Mouse (Mus musculus) mature B cell (primary cell): ENCODE data around the gene Gm17660.

Experiments used
- in situ Hi-C: fragments of 300-500 bp; cut with MboI; formaldehyde crosslinking; loops from 2 replicates; pipeline ENCODE4 v1.14.3; 2019

The Gm17660 gene

DNA sequence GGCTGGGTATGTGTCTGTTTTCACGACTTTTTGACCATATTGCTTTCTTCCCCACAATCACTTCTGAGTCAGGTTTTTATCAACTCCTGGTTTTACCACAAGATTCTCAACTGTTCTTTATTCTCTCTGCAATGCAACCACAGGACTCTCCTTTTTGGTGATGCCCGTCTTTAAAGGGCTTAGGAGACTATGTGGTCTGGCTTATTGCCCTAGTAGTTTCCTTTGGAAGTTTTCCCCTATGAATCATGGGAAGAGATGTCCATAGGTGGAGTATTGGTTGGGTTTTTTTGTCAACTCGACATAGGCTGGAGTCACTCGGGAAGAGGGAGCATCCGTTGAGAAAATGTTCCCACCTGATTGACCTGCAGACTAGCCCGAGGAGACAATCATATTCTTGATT is 3.3 kb upstream of the Gm17660 start:
- in situ Hi-C loops, result no loop called here

DNA sequence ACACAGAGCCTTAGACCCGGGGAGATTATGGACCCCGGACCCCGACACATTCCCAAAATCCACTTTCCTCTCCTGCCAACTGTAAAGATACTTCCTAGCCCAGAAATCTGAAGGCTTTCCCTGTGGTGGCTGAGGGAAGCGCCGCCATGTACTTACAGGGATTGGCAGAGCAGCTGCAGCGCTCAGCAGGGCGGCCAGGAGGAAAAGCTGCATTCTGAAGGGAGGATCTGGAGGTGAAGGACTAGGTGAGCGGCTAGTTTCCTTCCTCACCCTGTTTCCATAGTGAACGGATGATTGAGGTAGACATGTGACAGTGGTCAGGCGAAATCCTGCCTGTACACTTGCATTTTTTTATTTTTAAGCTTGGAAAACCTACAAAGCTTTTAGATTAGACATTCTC is 1.0 kb downstream of the Gm17660 start:
- in situ Hi-C loops, result no loop called here

DNA sequence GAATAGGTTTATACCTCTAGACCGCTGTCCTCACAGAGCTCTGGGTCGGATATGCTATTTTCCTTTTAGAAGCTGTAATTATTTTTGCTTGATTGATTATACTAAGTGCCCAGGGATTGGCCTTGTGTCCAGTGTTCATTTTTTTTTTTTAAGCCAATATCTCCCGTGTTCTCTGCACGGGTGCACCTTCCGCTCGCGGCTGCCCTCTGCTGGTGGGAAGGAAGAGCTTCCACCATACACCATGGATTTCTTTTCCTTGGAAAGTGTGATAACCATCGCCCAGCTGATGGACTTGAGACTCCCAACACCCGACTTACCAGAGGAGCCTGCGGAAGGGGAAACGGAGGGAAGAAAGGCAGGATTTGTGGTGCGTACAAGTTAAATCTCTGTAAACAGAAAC is 3.0 kb downstream of the Gm17660 start:
- in situ Hi-C loops, result no loop called here

DNA sequence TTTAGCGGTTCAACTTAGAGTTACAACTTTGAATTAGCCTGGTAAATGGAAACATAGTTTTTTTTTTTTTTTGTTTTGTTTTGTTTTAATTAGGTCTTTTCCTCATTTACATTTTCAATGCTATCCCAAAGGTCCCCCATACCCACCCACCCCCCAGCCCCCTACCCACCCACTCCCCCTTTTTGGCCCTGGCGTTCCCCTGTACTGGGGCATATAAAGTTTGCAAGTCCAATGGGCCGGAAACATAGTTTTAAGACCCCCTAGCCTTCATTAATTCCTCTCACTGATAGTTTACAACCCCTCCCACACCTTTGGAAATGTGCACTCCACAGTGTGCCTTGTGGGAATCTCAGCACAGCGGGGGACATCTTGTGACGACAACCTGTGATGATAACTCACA is 3.8 kb downstream of the Gm17660 start:
- in situ Hi-C loops, result no loop called here

DNA sequence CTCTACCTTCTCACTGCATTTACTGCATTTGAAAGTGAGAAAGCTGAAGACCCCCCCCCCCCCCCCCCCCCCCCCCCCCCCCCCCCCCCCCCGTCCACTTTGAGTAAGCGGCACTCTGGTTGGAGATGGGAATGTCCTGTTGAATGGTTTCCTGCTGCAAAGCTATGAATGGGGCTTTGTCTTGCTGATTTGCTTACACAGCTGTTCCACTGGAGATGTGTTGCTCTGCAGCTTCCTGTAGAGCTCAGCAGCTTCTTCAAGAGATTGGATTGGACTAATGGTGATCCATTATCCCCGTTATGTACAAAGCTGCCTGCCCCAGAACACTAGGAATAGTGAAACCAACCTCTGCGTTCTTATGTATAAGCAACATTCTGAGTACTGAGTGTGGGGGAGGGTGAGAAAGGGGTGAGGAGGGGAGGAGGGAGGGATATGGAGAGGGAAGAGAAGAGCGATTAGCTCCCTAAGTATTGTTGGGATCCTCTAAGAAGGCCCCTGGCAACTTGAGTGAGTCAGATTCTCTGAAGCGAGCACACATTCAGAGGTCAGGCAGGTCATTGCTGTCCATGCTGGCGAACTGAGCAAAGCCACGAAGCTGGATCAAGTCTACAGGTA is 5.0 kb downstream of the Gm17660 start:
- in situ Hi-C loops, result no loop called here

DNA sequence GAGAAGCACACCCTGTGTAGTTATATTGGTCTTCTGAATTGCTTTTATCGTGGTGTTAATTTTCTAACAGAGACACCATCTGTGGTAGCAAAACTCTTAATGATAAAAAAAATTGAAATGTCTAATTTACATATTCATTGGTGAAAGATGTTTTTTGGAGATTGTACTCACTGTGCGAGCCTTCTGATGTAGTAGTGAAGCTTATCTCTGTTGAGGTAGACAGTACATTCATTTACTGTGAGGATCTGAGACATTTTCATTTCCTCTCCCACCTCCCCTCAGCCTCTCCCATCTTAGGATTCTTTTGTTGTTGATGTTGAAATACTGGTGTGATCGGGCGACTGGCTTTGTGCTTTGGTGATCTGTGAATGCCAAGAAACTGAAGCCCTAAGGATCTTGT is 6.4 kb downstream of the Gm17660 start:
- in situ Hi-C loops, result no loop called here

DNA sequence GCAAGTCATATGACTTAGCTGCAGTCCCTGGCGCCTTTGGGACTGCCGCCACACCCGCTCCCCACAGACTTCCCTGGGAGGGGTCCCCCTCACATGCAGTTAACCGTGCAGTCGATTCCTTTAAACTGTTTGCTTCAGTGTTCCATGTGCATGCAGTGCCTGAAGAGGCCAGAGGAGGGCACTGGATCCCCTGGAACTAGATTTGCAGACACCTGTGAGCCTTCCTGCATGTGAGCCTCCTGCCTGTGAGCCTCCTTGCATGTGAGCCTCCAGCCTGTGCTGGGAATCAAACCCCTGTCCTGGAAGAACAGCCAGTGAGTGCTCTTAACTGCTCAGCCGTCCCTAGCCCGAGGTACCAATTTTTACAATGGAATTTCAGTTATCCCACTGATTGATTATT is 8.7 kb downstream of the Gm17660 start:
- in situ Hi-C loops, result no loop called here

DNA sequence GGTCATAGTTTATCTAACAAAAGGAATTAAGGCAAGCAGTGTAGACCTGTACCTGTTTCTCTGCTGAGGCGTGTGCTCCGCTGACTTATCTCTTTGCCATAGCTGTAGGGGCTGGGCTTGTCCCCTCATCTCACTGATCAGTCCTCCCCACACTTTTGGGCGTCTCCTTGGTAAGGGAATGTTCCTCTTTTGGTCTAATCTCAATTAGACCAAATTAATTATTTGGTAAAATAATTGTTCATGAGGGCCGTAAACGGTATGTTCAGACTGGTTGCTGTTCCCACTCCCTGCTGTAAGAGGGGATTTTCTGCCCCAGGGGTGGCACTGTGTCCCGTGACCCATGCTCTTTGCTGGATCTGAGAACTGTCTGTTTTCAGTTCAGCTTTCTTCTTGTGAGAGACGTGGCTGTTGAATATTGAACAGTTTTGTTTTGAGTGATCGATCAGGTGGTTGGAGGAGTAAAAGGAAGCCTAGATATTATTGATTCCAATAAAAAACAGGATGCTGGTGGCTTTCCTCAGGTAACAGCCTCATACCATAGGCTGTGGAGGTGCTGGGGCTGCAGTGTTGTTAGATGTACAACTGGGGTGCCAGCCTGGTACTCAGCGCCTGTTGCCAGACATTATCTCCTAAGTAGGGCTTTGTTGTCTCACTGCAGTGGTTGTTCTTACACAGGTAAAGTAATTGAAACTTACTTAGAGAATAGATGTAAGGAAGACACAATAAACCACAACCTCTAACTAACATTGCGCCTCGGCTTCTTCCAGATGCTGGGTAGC is 14.4 kb downstream of the Gm17660 start:
- in situ Hi-C loops, result no loop called here

DNA sequence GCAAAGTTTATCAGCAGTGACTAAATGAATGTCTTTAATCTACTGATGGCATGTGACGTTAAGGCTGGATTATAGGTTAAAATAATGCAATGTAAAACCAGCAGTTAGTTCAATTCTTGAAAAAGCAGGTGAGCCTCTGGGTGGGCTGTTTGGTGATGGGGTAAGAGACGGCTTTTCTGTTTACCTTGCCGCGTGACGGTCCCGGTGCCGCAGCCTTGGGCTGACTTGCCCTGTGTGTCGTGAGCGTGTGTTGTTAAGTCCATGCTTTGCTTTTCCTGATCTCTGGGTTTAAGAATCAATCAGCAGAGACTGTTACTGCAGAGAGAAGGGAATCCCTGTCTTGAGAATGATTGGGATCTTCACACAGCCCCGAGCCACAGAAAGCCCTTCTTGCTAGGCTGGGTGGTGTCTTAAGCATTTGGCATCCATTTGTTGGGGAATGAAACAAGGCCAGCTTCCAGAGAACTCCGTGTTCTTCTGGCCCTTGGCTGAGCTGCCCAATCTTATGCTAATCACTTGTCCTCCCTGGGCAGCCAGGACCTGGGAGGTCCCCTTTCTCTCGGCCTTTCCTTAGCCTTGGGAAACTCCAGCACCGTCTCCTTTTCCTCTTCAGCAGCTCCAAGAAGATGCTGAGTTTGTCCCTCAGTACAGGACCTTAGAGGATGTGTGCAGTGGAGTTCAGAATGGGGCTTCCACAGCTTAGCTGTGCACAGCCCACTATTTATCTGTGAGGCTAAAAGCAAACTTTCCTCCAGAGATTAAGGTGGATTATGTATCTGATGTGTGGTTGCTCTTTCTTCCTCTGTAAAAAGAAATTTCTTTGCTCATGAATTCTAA is 15.3 kb downstream of the Gm17660 start:
- in situ Hi-C loops, result no loop called here

DNA sequence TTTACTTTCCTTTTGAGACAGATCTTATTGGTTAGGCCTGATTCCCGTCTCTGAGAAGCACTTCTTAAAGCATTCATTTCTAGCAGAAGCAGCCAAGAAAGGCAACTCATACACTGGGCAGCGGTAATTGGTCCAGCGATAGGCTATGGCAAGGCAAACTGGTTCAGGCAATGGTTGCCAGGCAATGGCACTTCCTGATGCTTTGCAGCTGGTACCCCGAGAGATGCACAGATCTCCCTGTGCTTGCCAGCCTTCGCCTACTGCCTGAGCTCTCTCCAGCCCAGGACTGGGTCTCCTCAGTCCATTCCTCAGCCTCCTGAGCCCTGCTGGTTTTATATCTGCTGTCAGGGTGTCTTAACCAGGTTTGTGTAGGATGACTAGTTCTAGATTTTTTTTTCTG is 17.0 kb downstream of the Gm17660 start:
- in situ Hi-C loops, result no loop called here

DNA sequence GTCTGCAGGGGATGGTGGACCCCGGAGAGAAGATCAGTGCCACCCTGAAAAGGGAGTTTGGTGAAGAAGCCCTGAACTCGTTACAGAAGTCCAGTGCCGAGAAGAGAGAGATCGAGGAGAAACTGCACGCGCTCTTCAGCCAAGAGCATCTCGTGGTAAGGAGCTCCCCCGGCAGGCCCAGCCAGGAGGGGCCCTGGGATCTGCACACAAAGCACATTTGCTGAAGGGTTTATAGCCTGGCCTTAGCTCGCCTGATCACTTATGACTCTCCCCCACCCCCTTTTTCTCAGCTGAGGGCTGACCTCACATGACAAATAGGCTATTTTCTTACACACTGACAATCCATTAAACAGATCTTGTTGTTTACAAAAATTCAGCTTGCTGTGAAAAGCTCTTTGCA is 17.8 kb downstream of the Gm17660 start:
- in situ Hi-C loops, result no loop called here

DNA sequence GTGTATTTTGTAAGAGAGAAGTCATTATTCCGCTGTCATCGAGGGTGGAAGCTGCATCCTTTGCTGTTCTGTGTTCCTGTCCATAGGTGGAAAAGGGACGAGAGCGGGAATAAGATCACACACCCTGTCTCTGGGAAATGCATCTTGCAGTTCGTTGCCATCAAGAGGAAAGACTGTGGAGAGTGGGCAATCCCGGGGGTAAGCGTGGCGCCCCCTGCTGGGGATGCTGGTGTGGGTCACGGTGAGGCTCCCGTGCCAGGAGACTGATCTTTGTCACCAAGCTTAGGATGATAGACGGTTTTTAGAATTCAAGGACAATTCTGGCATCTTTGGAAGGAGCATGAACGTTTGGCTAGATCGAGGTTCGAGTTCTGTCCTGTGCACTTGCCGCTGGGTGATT is 19.4 kb downstream of the Gm17660 start:
- in situ Hi-C loops, result no loop called here

DNA sequence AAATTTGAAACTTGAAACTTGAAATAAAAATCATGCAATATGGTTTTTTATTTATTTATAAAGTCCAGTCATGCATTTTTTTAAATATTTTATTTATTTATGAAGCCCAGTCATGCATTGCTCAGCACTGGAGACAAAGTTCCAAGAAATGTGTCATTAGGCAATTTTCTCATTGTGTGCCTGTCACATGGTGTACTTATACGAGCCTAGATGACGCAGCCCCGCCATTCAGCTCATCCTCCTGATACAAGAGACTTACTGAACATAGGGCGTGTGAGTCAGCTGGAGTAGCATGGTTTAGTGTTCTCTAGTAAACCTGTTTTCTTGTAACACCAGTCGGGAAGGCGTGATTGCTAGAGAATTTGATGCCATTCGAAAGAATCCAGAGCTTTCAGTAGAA is 21.1 kb downstream of the Gm17660 start:
- in situ Hi-C loops, result no loop called here

DNA sequence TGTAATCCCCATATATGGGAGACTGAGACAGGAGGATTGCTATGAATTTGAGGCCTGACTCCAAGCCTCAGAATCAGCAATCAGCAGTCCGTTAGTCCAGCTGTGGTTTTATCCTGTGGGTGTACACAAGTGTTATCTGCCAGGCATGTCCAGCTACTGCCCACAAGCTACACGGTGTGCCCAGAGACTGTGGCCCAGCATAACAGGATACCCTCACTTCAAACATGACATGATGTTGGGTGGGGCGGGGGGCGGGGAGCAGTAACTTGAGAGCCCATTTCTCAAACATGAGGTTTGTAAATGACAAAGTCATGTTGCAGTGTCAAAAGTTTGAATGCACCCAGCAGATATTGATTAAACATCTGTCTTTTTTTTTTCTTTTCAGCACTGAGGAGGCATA is 21.6 kb downstream of the Gm17660 start:
- in situ Hi-C loops, result no loop called here

DNA sequence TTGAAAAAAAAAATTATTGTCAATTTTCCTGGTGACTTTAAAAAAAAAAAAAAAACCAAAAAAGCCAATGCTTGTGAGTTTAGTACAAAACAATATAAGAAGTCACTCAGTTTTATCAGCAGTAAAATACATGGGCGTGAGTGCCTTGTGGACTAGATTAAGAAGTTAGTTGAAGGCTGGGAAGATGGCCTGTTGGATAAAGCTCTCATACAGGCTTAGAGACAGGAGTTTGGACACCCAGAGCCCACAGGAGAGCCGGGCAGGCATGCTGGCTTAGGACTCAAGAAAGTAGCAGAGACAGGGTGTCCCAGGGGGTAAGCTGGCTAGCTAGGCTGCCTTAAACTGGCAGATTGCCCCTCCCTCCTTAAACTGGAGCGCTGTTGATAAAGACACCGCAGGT is 22.5 kb downstream of the Gm17660 start:
- in situ Hi-C loops, result no loop called here

DNA sequence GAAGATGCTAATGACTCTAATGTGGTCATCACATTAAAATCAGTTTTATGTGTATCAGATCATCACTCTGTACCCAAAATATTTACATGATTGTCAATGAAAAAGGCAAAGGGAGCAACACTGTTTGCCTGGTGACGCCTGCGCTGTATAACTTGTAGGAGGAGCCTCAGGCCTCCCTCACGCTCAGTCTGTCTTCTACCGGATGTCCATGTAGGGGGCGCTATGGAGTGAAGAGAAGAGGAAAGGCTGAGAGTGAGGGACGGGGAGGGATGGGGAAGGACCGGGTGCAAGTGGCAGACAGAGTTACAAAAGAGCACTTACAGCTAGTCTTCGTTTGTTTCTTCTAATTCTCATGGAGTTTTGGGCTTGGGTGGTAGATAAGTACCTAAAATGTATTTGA is 24.5 kb downstream of the Gm17660 start:
- in situ Hi-C loops, result no loop called here

DNA sequence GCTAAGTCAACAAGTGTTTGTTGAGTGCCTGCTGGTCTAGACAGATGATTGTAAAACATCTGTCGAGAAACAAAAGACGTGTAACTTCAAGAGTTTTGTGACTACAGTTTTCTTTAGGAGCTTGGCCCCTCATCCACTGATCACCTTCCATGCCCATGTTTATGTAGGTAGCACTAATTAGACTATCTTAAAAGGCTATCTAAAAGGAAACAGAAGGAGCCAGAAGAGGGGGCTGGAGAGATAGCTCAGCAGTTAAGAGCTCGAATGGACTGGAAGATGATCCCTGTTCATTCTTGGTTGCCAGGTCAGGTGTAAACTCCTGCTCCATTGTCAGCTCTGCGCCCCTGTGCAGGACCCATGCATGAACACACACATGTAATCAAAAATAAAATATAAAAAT is 29.3 kb downstream of the Gm17660 start:
- in situ Hi-C loops, result no loop called here

DNA sequence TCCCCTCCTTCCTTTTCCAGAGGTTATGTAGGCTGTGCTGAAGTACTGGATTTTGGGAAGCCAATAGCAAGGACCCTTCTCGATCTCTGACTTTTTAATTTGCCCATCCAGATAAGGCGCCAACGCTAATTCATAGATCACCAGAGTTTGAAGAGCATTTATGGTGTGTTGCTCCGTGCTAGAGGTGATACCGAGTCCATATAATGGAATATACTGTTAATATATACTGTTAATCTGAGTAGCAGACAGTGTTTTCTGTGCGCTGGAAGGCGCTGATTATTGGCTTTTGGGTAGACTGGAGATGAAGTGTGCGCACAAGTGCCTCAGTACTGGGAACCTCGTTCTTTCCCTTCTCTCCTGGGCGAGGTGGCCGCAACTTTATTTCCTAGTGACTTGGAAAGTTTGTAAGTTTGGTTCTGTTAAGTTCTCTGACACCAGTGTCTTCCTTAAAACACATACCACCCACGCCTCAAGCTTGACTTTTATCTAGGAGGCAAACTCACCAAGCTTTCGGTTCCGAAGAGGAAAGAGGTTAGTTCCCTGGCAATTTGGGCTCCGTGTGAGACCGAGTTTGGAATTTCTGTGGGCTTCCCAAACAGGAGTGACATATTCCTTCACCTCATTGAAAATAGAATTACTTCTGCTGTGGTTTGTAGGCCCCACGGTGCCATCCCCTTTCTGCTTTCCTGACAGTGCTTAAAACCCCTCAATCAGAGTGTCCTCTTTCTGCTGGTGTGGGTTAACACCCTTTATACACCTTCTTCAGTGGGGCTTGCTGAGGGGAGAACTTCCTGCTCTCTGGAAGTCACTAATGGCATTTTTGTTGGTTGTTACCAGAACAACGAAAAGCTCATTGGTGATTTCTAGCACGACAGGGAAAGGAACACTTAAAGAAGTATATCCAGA is 30.0 kb downstream of the Gm17660 start:
- in situ Hi-C loops, result no loop called here

DNA sequence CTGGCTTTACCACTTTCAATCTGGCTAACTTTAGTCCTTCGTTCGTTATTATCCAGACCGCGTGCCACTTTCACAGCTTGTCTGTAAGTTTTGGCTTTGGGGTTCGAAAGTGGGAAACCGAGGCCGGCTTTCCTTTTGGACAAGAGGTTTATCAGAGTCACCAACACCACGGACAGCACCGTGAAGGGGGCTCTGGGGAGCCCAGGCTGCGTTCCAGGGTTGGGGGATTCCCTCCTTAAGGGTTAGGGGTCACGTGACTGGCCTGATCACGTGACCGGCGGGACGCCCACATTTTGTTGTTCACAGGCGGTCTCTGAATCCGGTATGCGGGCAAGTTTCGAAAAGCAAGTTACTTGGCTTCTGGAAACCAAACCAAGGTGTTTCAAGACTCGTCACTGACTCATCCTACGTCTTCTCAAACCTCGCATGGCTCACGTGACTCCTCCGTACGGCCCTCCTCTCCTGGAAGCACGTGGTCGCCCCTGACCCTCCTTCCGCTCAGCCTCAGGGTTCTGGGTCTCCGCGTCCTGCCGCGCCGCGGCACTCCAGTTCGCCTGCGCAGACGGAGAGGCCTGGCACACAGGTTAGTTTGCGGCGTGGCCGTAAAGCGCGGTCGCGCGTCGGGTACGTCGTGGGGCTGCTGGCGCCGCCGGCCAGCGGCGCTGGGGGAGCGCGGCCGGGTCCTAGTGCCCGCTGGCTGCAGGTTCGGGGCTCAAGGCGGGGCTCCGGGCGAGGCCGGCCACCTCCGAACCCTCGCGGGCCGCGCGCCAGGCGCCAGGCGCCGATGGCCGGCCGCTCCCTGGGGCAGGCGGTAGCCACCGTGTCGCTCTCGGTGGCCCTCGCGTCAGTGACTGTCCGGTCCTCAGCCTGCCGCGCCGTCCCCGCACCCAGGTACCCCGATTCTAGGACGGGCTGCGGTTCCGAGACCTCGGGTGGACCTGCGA is 30.9 kb downstream of the Gm17660 start, which contains the start of gene Nudt9:
TSS of gene Nudt9 (plus strand) at position 51 of the 944 bp plus-strand sequence.
- in situ Hi-C loops, result no loop called here

DNA sequence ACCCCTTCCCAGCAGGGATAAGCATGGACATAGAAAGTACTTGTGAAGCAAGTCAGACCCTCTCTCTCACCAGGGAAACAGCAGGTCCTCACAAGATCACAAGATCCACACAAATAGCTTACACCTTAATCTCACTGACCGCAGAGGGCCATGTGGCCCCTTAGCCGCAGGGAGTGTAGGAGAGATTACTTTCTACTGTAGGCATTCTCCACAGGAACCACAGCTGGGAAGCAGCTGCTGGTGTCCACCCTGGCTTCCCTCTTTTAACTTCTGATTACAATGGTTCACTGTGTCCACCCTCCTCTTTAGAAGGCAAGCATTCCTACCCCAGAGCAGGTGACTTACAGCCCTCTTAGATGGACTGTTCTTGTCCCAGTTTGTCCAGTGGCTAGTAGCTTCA is 33.7 kb downstream of the Gm17660 start:
- in situ Hi-C loops, result no loop called here

DNA sequence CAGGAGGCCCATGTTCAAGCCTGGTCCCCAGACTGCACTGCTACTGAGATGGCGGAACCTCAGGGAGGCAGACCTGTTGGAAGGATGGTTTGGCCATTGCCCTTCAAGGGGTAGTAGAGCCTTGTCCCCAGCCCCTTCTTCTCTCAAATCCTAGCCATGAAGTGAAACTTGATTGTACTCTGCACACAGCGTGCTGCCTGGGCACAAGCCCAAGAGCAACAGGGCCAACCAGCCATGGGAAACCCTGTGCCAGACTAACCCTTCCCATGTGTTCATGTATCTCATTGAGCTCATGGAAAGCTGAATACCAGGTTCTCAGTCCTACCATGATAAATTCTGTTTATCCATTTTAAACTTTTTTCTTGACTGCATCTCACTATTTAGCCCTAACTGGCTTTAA is 34.5 kb downstream of the Gm17660 start:
- in situ Hi-C loops, result no loop called here
